Mouse (Mus musculus) embryonic facial prominence, embryonic 11.5 days (tissue): ENCODE results near the gene Nlrc4. TPM values are rescaled to one million over a fixed set of nuclear protein-coding genes. Genes with fewer than 3 reads are reported as not detected.

Experiments used
- polyA plus RNA-seq: library from polyadenylated mRNA; unstranded; fragments of >200 nt; fragmentation: Nextera tagmentation; extraction: Ambion mirVana; gene quantifications from 2 replicates; pipeline ENCODE4 v1.2.1, GENCODE M21; 2014

The Nlrc4 gene
- polyA plus RNA-seq, 1 experiment from 2014 or later: 0.18 TPM

Other genes starting within 250 kb of the Nlrc4 start
- 85.4 and 88.7 TPM in 2 replicates for gene Memo1, start 163.6 kb downstream of the Nlrc4 start, polyA plus RNA-seq
- 276 and 302 TPM in 2 replicates for gene Dpy30, start 135.2 kb downstream of the Nlrc4 start, polyA plus RNA-seq
- 34.1 and 41.3 TPM in 2 replicates for gene Spast, start 120.2 kb downstream of the Nlrc4 start, polyA plus RNA-seq
- gene Slc30a6, start 63.5 kb downstream of the Nlrc4 start, polyA plus RNA-seq: 34.4 and 36.6 TPM in 2 replicates
- 52.6 and 63.5 TPM in 2 replicates for gene Yipf4, start 30.4 kb upstream of the Nlrc4 start, polyA plus RNA-seq
- 75.6 and 83.8 TPM in 2 replicates for gene Birc6, start 69.2 kb upstream of the Nlrc4 start, polyA plus RNA-seq